Mouse (Mus musculus) embryonic facial prominence, embryonic 15.5 days (tissue): ENCODE measurements at regions not wholly inside any gene's neighbourhood (a gene's known extent, or its start where the extent isn't known, plus 50 kb on each side); places are given as distances from the start of the nearest gene placed in this dataset.
"Not testable (repeated sequence)": the region's sequence is repeated elsewhere in the genome, so short reads cannot be mapped to it uniquely, and the experiment has no call there.

Source experiments
- ATAC-seq: fragments of 200-750 bp; cut with Nextera tagmentation; 2 replicates; pipeline ENCODE4 v1.8.0; 2017; ENCODE audit warnings: low read depth, moderate TSS enrichment; ENCODE audit not compliant: insufficient number of reproducible peaks, low FRiP score, low TSS enrichment
- H3K27ac ChIP-seq: fragments of 300-500 bp; sonication (generic); replicated peaks from 2 replicates; pipeline ENCODE4 v1.5.1; 2015; ENCODE audit warnings: mild to moderate bottlenecking, inconsistent platforms
- H3K27me3 ChIP-seq: fragments of 300-500 bp; sonication (generic); 2 replicates; pipeline ENCODE4 v1.6.1; 2015; ENCODE audit warnings: inconsistent platforms
- H3K36me3 ChIP-seq: fragments of 300-500 bp; sonication (generic); 2 replicates; pipeline ENCODE4 v1.6.1; 2015; ENCODE audit warnings: mild to moderate bottlenecking, inconsistent platforms
- H3K4me1 ChIP-seq: fragments of 300-500 bp; sonication (generic); 2 replicates; pipeline ENCODE4 v1.6.1; 2015; ENCODE audit warnings: inconsistent platforms
- H3K4me2 ChIP-seq: fragments of 300-500 bp; sonication (generic); replicated peaks from 2 replicates; pipeline ENCODE4 v1.6.1; 2015; ENCODE audit warnings: mild to moderate bottlenecking, inconsistent platforms
- H3K4me3 ChIP-seq: fragments of 300-500 bp; sonication (generic); replicated peaks from 2 replicates; pipeline ENCODE4 v1.5.1; 2015; ENCODE audit warnings: mild to moderate bottlenecking, inconsistent platforms
- H3K9ac ChIP-seq: fragments of 300-500 bp; sonication (generic); 2 replicates; pipeline ENCODE4 v1.6.1; 2015; ENCODE audit warnings: inconsistent platforms
- H3K9me3 ChIP-seq: fragments of 300-500 bp; sonication (generic); replicated peaks from 2 replicates; pipeline ENCODE4 v1.6.1; 2016; ENCODE audit warnings: inconsistent platforms
- WGBS: fragments of 180-500 bp; shearing (Covaris S2); methylation state at CpG from one replicate; pipeline ENCODE4 v1.1.7; 2015; 5-methylcytosine and 5-hydroxymethylcytosine counted together

DNA sequence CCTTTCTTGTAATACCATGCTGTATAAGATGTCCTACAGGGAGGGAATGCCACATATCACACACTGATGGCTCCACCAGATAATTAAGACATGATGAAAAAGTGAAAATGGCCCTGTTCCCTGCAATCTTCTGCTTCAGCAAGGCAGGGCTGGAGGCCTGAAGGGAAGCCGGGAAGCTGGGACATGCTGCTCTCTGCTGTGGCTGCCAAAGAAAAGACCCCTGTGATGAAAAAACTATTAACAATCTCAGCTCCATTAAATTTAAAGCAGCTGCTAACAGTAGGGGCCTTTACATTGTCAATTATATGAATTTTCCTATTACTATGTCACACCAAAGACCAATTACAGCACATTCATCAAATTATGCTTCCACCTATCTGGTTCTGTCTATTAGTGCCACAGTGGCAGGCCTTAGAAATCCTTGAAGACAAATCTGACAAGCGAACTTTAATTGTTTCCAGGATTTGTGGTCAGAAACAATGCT lies 239.8 kb downstream of the Gm11232 start:
- Histone ChIP-seq H3K27me3 (no peaks in the 10 kb centered on the region), H3K36me3 (no peaks in the 10 kb centered on the region), H3K9me3 (no peaks in the 10 kb centered on the region), H3K9ac (no peak overlapping the region), H3K4me2 (no peak overlapping the region), H3K4me3 (no peak overlapping the region), H3K27ac (no peak overlapping the region), H3K4me1 (no peaks in the 10 kb centered on the region)
- WGBS = 45% methylated on average over 2 of the region's 2 CpGs
- ATAC-seq = no peak

DNA sequence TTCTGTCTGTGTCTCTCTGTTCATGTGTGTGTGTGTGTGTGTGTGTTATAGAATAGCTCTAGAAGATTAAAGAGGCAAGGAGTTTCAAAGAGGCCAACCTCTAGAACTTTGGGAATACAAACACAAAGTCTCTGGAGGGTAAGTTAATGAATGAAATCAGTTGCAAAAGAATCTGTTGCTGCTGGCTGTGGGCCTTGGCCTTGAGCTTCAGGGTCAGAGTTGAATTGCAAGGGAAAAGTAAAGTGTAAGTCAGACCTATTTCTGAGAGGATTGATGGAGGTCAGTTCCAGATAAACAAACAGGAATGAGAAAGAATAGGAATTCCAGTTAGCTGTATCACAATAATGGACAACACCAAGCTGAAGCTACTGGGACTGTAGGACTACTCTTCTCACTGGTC lies 250.9 kb downstream of the Gm11232 start:
- Histone ChIP-seq H3K9me3 (no peaks in the 10 kb centered on the region), H3K27me3 (no peaks in the 10 kb centered on the region), H3K4me1 (no peaks in the 10 kb centered on the region), H3K4me3 (no peak overlapping the region), H3K27ac (no peak overlapping the region), H3K4me2 (no peak overlapping the region), H3K9ac (no peak overlapping the region), H3K36me3 (no peaks in the 10 kb centered on the region)
- ATAC-seq = no peak

DNA sequence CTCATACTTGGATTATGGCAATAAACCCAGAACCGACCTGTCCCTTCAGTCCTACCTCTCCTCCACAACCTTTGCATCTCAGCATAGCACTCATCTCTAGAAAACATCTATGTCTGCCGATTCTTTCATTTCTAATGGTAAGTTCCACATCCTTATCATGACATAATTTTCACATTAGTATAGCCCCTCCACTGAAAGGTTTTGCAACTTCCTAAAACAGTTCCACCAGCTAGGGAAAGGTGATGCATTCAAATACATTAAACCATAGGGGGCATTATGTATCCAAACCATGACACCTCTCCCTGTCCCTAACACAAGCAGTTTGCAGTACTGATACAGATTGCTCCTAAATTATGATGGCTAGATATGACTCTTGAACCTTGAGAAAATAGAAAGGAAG lies 268.0 kb downstream of the Gm11232 start:
- no peak overlapping the region for H3K9ac ChIP-seq
- H3K4me2 ChIP-seq = no peak overlapping the region
- H3K4me1 ChIP-seq = no peaks in the 10 kb centered on the region
- no peaks in the 10 kb centered on the region for H3K9me3 ChIP-seq
- no peak for ATAC-seq
- H3K27ac ChIP-seq = no peak overlapping the region
- H3K4me3 ChIP-seq = no peak overlapping the region
- no peaks in the 10 kb centered on the region for H3K27me3 ChIP-seq
- 83% methylated on average over 2 of the region's 2 CpGs for WGBS
- H3K36me3 ChIP-seq = no peaks in the 10 kb centered on the region

DNA sequence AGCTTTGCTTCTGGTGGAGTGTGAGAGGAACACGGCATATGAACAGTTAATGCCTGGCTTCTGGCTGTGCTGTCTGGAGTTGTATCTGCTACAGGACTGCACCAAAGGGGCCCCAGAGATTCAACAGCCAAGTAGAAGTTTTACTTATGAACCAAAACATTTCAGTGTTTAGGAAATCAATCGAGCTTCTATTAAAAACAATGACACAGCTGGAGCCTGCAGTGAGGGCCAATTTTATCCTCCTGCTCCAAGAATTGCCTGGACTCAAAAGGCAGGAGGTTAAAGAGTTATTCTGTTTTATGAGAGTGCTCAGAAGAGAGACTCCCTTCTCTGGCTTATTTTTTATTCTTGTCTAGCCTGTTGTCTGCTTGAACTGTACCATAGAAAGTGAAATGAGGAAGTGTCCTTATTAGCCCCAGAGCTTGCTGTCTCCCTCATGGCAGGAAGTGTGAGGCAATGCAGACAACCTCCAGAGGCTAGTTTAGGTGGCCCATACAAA lies 269.1 kb downstream of the Gm11232 start:
- Histone ChIP-seq H3K4me3 (no peak overlapping the region), H3K27me3 (no peaks in the 10 kb centered on the region), H3K4me2 (no peak overlapping the region), H3K9ac (no peak overlapping the region), H3K9me3 (no peaks in the 10 kb centered on the region), H3K4me1 (no peaks in the 10 kb centered on the region), H3K36me3 (no peaks in the 10 kb centered on the region), H3K27ac (no peak overlapping the region)
- no peak for ATAC-seq
- whole genome bisulfite sequencing = 35% methylated on average over 2 of the region's 2 CpGs

- WGBS = 83% methylated on average over 9 of the region's 9 CpGs
- Histone ChIP-seq H3K4me3 (no peak overlapping the region), H3K9me3 (no peaks in the 10 kb centered on the region), H3K27me3 (no peaks in the 10 kb centered on the region), H3K27ac (no peak overlapping the region), H3K4me1 (no peaks in the 10 kb centered on the region), H3K36me3 (no peaks in the 10 kb centered on the region), H3K4me2 (no peak overlapping the region), H3K9ac (no peak overlapping the region)
- ATAC-seq = no peak
These were observed 269.7 kb downstream of the Gm11232 start for GRCm38 (mm10) chr4:71488059-71488458.

DNA sequence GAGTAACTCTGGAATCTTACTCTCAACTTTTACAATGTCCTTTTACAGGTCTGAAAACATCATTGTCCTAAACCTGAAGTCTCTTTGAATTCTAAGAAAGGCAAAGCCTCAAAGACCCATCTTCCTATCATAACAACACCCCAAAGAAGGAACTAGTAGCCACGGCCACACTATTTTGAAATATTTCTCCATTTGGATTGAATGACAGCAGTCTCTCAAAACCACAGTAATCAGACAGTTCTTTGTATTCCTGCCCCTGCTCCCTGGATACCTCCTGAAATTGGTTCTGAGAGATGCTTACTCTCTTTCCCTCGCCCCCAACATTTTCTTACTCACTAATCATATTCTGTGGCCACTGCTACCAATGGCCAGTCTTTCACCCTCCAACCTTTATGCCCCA lies 276.8 kb downstream of the Gm11232 start:
- Histone ChIP-seq H3K4me3 (no peak overlapping the region), H3K27me3 (no peaks in the 10 kb centered on the region), H3K36me3 (no peaks in the 10 kb centered on the region), H3K9ac (no peak overlapping the region), H3K9me3 (no peaks in the 10 kb centered on the region), H3K4me1 (no peaks in the 10 kb centered on the region), H3K4me2 (no peak overlapping the region), H3K27ac (no peak overlapping the region)
- ATAC-seq = no peak
- 68% methylated on average over 2 of the region's 2 CpGs for WGBS

DNA sequence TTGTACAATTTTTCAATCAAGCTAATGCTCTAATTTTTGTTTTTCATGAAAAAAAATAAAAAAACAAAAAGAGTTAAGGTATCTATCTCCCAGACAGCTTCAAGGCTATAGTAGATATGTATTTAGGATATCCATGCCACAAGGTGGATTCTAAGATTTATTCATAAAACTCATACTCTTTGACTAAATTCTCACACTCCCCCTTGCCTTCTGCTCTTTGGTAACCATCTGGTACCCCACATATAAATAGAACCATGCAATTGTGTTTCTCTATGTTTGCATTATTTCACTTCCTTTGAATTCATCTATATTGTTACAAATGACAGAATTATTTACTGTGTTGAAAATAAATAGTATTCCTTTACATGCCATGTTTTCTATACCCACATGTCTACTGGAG lies 287.2 kb downstream of the Gm11232 start:
- no peak for ATAC-seq
- H3K4me1 ChIP-seq = no peaks in the 10 kb centered on the region
- no peaks in the 10 kb centered on the region for H3K36me3 ChIP-seq
- H3K27ac ChIP-seq = no peak overlapping the region
- H3K9ac ChIP-seq = no peak overlapping the region
- no peak overlapping the region for H3K4me3 ChIP-seq
- H3K4me2 ChIP-seq = no peak overlapping the region
- H3K9me3 ChIP-seq = no peaks in the 10 kb centered on the region
- no peaks in the 10 kb centered on the region for H3K27me3 ChIP-seq

DNA sequence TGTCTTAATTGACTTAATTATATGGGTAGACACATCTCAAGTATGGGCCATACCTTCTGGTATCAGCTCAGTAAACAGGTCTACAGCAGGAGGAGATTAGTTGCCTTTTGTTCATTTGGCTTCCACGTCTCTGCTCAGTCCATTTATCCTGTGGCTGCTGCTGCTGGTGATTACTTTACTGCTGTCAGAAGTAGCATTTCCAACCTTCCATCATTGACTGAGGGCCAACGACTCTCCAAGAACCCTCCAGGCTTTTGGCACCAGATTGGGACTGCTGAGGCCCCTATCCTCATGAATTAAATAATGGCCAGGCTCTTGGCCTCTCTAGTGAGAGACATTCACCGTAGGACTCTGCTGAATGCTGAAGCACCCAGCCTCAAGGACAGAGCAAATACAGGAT lies 303.0 kb downstream of the Gm11232 start:
- no peaks in the 10 kb centered on the region for H3K27me3 ChIP-seq
- 53% methylated on average over 3 of the region's 3 CpGs for WGBS
- no peaks in the 10 kb centered on the region for H3K9me3 ChIP-seq
- no peak for ATAC-seq
- no peaks in the 10 kb centered on the region for H3K36me3 ChIP-seq
- H3K27ac ChIP-seq = no peak overlapping the region
- H3K4me2 ChIP-seq = no peak overlapping the region
- H3K4me1 ChIP-seq = no peaks in the 10 kb centered on the region
- H3K9ac ChIP-seq = no peak overlapping the region
- H3K4me3 ChIP-seq = no peak overlapping the region

DNA sequence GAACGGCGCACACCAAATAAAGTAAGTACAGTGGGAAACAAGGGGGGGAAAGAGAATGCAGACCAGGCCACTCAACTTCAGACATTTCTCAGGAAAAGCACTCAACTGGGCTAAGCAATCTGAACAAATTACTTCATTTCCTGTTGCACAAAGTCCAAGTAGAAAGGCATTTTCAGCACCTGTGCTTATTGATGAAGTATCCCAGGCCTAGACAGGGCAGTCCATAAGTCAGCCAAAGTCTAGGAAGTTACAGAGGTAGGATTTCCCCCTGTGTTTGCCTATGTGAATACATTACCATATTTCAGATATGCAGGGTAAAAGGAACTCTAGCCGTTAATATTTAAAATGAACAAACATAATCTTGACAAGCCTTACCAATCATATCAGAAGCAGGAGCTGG lies 304.3 kb downstream of the Gm11232 start:
- H3K27ac ChIP-seq = no peak overlapping the region
- no peak for ATAC-seq
- H3K4me1 ChIP-seq = no peaks in the 10 kb centered on the region
- H3K4me2 ChIP-seq = no peak overlapping the region
- H3K4me3 ChIP-seq = no peak overlapping the region
- no peaks in the 10 kb centered on the region for H3K9me3 ChIP-seq
- H3K36me3 ChIP-seq = no peaks in the 10 kb centered on the region
- no peaks in the 10 kb centered on the region for H3K27me3 ChIP-seq
- no peak overlapping the region for H3K9ac ChIP-seq
- 76% methylated on average over 3 of the region's 3 CpGs for WGBS

DNA sequence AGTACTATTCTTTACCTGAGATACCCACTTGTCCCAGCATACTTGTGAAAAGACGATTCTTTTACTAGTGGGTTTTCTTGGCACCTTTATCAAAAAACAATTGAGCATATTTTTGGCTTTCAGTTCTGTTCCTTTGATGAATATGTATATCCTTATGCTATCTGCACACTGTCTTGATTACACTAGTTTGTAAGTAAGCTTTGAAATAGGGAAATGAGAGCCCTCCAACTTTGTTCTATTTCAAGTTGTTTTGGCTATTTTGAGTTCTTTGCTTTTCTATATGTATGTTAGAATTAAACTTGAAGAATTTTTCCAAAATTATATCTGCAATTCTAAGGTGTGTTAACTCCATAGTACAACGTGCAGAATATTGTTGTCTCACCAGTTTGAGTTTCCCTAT lies 311.3 kb downstream of the Gm11232 start:
- Histone ChIP-seq H3K27me3 (no peaks in the 10 kb centered on the region), H3K4me2 (no peak overlapping the region), H3K27ac (no peak overlapping the region), H3K4me3 (no peak overlapping the region), H3K9me3 (no peaks in the 10 kb centered on the region), H3K9ac (no peak overlapping the region), H3K4me1 (no peaks in the 10 kb centered on the region), H3K36me3 (no peaks in the 10 kb centered on the region)
- WGBS = 83% methylated on average over 2 of the region's 2 CpGs
- ATAC-seq = no peak

DNA sequence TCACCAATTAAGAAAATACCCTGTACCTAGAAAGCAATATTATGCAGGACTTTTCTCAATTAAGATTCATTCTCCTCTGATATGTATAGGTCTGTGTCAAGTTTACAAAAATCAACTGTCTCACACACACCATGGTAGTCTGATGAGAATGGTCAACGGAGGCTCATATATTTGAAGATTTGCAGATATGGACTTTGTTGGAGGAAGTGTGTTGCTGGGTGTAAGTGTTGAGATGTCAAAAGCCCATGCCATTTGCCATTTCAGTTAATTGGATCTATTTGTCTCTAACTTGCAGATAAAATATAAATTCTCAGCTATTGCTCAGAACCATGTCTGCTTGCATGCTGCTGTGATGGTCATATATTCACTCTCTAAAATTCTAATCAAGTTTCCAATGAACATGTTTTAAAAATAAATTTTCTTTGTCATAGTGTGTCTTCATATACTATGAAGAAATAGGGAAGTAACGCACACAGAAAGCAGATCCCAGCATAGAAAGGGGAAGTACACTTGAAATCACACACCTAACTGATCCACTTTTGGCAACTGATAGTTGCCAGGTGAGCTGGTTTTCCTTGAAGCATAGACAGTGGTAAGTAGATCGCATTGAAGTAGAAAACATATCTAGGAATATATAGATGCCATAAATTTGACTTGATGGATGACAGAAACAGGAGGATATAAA lies 326.4 kb downstream of the Gm11232 start:
- H3K27ac ChIP-seq = no peak overlapping the region
- no peak overlapping the region for H3K4me2 ChIP-seq
- H3K27me3 ChIP-seq = no peaks in the 10 kb centered on the region
- 89% methylated on average over 3 of the region's 3 CpGs for WGBS
- no peak for ATAC-seq
- H3K36me3 ChIP-seq = no peaks in the 10 kb centered on the region
- H3K9ac ChIP-seq = no peak overlapping the region
- H3K4me3 ChIP-seq = no peak overlapping the region
- H3K9me3 ChIP-seq = no peaks in the 10 kb centered on the region
- H3K4me1 ChIP-seq = no peaks in the 10 kb centered on the region

DNA sequence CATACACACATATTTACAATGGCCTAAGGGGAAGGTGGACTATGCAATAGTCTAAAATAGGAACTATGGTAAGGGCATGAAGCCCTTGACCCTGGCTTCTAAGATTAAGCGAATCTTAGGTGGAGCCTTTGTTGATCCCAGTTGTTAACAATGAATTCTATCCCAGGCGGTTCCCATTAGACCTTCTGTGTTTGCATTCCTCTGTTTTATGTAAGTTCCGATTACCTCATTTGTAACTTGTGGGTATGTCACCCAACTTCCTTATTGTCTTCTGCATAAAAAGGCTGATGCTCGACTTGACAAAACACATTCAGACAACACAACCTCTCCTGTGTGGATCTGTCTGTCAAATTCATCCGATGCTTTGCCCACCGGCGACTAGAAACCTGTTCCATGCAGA lies 335.6 kb downstream of the Gm11232 start:
- not testable (repeated sequence) for H3K9ac ChIP-seq, H3K27me3 ChIP-seq, H3K36me3 ChIP-seq, H3K4me2 ChIP-seq, H3K27ac ChIP-seq, H3K4me3 ChIP-seq, H3K4me1 ChIP-seq, ATAC-seq, H3K9me3 ChIP-seq
- WGBS = 89% methylated on average over 7 of the region's 7 CpGs
